Mouse (Mus musculus): ENCODE measurements around the gene Plbd2.
A peak's percentile ranks its signal among the peaks of the same experiment; 100 is the strongest.

Plbd2 gene

DNA sequence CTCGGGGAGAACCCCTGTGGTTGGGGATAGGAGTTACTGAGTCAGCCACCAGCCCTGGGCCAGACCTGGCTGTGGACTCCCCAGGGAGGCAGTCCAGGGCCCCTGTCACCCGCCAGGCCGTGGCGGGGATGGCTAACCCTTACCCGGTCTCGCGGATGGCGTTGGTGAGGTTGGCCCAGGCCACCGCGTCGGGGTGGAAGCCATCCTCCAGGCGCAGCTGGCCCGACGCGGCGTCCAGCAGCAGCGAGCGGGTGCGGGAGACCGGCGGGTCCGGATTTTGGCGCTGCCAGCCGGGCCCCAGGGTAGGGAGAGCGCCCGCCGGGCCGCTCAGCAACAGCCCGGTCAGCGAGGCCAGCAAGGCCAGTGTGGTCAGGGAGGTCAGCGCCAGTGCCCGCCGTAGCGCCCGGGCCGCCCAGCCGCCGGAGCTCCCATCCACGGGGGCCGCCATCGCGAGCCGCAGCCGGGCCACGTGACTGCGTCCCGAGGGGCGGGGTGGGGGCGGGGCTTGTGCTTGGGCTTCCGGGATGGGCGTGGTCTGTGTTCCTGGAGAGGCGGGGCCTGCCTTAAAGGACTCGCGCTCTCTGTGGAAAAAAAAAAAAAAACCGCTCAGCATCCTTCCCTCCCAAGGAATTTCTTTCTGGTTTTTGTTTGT, at the start of gene Plbd2:
Gene Plbd2, minus strand, starts transcription at position 482 of the 652 bp plus-strand sequence.
- DNase-seq (ENCODE audit: low spot score), result peak; percentile 72

GRCm38 (mm10) chr5:120550673-120551072, 47.2 kb upstream of the Plbd2 start:
- DNase-seq (ENCODE audit: low spot score), result no peak

DNA sequence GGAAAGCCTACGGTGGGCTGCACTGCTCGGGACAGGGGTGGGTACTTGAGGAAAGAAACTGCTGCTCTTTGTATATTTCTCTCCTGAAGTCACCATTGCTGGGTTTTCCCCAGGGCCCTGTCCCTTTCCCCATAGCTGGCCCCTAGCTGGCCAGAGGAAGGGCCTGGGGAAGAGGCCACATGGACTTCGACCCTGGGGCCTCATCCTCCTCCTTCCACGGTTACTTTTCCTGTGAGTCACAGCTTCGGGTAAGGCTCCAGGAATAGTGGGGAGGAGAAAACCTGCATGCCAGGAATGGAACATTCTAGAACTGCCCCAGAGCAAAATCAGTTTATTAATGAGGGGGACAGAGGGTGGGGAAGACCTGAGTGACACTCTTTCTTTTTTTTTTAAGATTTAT, 46.7 kb upstream of the Plbd2 start:
- DNase-seq (ENCODE audit: low spot score), result no peak

DNA sequence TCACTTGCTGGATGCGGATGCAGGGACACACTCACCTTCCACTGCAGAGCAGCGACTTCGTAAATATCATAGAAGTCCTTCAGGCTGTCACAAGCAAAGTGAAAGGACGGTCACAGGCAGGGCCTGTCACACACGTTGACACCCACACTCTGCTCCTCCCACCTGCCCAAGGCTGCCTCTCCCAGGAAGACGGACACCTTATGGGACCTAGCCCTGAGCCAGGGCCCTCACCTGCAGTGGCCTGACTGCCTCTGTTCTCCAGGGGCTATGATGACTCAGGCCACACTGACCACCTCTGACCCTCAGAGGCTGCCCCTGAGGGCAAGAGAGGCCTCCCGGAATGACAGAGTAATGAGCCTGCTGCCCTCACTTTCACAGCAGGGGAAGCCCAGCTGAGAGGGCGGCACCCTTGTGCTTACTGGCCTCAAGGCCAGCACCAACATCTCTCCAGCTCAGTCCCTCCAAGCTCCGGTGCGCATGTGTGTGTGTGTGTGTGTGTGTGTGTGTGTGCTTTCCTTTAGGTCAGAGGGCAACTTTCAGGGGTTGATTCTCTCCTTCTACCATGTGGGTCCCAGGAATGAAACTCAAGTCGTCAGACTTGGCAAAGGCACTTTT, 44.9 kb upstream of the Plbd2 start:
- DNase-seq (ENCODE audit: low spot score), result no peak

GRCm38 (mm10) chr5:120536632-120537031, 33.2 kb upstream of the Plbd2 start:
- no peak for DNase-seq (ENCODE audit: low spot score)

GRCm38 (mm10) chr5:120536046-120536445, 32.6 kb upstream of the Plbd2 start:
- no peak for DNase-seq (ENCODE audit: low spot score)

DNA sequence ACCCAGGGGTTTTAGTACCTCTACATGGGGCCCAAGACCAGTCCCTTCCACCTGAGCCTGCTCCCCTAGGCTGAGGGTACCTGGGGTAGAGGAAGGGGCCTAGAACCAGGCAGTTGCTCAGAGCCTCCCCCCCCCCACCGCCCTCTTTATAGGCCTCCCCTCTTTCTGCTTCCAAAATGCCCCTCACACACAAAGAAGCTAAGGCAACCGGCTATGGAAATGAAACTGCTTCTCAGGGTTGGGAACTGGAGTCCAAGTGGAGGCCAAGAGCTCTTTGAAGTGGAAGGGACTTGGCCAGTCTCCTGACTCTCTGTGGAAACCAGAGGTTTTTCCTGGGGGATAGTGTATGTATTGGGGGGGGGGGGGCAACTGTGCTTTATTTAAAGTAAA, 31.3 kb upstream of the Plbd2 start:
- no peak for DNase-seq (ENCODE audit: low spot score)

DNA sequence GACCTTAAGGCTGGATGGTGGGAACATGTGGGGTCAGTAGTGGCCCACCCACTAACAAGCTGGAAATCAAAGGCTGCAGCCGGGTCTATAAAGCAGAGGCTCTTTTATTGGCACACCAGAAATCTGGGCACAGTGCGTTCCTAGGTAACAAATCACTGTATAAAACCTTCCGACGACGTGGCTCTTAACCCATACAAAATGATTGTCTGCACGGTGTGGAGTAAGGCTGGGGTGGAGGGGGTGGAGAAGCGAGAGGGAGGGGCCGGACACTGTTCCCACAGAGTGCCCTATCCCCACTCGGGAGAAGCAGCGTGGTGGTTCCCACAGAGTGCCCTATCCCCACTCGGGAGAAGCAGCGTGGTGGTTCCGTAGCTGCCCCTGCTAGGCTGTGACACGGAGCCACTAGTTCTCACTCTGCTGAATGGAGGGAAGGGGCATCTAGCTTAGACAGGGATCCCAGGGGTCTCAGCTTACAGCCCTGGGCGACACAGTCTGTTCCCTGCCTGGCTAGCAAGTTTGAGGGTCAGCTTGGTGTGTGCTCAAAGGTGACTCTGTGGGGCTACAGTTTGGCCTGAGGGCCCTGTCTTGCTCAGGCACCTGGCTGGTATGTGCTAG, 30.8 kb upstream of the Plbd2 start:
- DNase-seq (ENCODE audit: low spot score), result no peak

DNA sequence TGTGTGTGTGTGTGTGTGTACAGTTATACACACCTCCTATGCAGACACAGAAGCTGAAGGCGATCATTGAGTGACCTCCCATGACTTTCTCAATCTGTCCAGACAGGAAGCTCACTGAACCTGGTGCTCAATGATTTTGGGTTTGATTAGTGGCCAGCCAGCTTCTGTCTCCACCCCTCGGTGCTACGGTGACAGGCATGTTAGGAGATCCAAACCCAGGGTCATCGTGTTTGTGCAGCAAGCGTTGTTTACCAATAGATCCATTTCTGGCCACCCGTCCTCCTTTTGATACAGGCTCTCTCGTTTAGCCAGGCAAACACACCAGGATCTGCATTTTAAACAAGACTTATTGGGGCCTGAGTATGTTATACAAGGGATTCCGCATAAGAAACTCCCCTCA, 28.2 kb upstream of the Plbd2 start:
- no peak for DNase-seq (ENCODE audit: low spot score)

- no peak for DNase-seq (ENCODE audit: low spot score)
Measured at GRCm38 (mm10) chr5:120527296-120527964, 24.0 kb upstream of the Plbd2 start.

GRCm38 (mm10) chr5:120526311-120526710, 22.9 kb upstream of the Plbd2 start:
- DNase-seq (ENCODE audit: low spot score), result no peak

GRCm38 (mm10) chr5:120525737-120526136, 22.3 kb upstream of the Plbd2 start:
- no peak for DNase-seq (ENCODE audit: low spot score)

GRCm38 (mm10) chr5:120524736-120525135, 21.3 kb upstream of the Plbd2 start:
- no peak for DNase-seq (ENCODE audit: low spot score)

- DNase-seq (ENCODE audit: low spot score), result no peak
Measured at GRCm38 (mm10) chr5:120522649-120523048, 19.2 kb upstream of the Plbd2 start.

DNA sequence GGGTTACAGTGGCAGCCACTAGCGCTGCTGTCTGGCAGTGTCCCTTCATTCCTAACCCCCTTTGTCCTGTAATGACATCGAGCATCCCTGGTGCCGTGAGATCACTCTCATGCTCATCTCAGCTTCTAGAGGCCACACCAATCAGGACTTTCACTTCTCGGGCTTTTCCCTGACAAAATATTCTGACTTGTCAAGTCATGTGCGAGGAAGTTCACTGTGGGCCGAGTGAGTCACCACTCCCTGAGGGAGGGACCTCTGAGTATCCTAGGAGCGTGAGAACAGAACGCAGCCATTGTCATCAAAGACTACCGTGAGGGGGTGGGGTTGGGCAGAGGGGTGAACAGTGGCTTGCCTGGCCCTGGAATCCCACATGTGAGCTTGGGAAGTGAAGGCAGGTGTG, 14.1 kb upstream of the Plbd2 start:
- no peak for DNase-seq (ENCODE audit: low spot score)

DNA sequence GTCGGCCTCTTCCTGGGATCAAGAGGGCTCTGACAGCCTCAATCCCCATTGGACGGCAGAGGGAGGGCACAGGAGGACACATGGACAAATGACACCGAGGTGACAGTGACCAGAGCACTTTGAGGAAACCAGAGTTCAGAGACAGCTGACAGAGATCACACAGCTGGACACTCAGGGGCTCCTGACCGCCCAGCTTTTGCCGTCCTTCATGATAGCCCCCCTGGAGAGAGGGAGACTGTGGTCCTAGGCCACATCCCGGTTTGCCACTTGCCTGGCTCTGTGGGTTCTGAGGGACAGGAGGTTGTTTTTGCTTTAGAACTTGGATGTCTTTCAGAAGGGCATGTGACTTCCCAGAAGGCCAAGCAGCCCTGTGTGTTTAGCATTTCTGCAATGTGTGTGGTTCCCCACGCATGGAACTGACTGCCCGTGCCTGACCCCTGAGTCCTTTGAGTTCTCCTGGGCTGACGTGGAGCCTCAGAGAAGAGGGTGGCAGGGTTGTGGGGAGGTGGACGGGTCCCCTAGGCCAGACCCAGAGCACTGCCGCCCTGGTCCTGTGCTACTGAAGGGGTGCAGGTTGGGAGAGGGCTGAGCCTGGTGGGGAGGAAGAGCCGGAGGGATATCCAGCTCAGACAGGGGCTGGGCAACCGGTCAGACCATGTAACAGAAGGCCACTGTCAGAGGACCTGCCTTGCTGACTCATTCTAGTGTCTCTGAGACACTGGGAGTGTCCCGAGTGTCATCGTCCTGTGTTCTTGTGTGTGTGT, 13.0 kb upstream of the Plbd2 start:
- no peak for DNase-seq (ENCODE audit: low spot score)

GRCm38 (mm10) chr5:120515451-120515850, 12.0 kb upstream of the Plbd2 start:
- no peak for DNase-seq (ENCODE audit: low spot score)

DNA sequence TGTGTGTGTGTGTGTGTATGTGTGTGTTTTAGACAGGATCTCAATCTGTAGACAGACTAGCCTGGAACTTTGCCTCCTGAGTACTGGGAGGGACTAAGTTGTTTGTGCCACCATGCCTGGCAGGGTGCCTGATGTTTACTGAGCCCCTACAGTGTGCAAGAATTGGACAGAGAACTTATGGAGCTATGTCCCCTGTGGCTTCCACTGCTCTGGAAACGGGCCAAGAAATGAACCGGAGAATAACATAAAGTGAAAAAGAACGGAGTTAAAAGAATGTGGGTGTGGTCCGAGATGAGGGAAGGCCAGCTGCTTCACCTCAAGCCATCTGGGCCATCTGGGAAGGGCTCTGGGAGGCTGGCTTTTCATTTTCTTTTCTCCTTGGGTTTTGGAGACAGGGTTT, 11.3 kb upstream of the Plbd2 start:
- DNase-seq (ENCODE audit: low spot score), result no peak

GRCm38 (mm10) chr5:120514031-120514677, 10.7 kb upstream of the Plbd2 start:
- DNase-seq (ENCODE audit: low spot score), result no peak

- DNase-seq (ENCODE audit: low spot score), result no peak
Measured at GRCm38 (mm10) chr5:120512911-120513555, 9.6 kb upstream of the Plbd2 start.

DNA sequence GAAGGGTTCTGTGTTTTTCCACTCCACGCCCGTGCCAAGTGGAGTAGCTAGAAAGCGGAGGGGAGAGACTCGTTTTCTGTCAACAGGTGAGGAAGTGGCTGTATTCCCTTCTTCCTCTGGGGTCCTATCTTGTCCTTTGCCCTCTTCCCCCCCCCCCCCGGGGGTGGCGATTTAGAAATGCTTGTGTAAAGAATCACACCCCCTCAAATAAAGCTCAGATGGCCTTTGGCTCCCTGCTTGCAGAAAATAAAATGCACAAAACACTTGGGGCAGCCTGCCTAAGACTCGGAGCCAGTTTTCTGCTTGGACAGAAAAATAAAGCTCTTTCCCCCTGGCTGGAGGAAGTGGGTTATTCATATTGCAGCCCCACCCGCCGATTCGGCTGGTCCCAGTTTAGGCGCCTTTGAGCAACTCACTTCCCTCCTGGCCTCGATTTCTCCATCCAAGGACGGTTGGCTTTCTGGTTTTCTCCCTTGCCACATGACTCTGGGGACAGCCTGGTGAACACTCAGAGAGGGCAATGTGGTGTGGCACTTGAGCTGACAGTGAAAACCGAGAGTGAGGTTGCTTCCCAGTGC, 8.3 kb upstream of the Plbd2 start:
- DNase-seq (ENCODE audit: low spot score), result no peak

All from ovary, postnatal 14 days (tissue).